Mouse (Mus musculus) myocyte (in vitro differentiated cells): ENCODE measurements at regions not wholly inside any gene's neighbourhood (a gene's known extent, or its start where the extent isn't known, plus 50 kb on each side); places are given as distances from the start of the nearest gene placed in this dataset.

Experiments
- CEBPB ChIP-seq: IDR thresholded peaks from 2 replicates; pipeline ENCODE4 v1.6.1; 2011; ENCODE audit warnings: mild to moderate bottlenecking, moderate library complexity; ENCODE audit not compliant: poor library complexity, insufficient read depth, severe bottlenecking
- E2F4 ChIP-seq: IDR thresholded peaks from one replicate; pipeline ENCODE4 v1.6.1; 2011; ENCODE audit warnings: mild to moderate bottlenecking, control low read depth, moderate library complexity; ENCODE audit not compliant: insufficient read depth
- MAX ChIP-seq: IDR thresholded peaks from one replicate; pipeline ENCODE4 v1.6.1; 2011; ENCODE audit warnings: low read depth, mild to moderate bottlenecking, control low read depth
- MYOG ChIP-seq, 3 experiments: IDR thresholded peaks; one replicate each; pipeline ENCODE4 v1.6.1; 2011; ENCODE audit warnings: control low read depth in 2 of 3, low read depth in 2 of 3, mild to moderate bottlenecking in 2 of 3; ENCODE audit not compliant: insufficient read length in 2 of 3, control insufficient read depth in 1 of 3, insufficient read depth in 1 of 3
- POLR2A ChIP-seq: IDR thresholded peaks from one replicate; pipeline ENCODE4 v1.6.1; 2011; ENCODE audit warnings: low read depth, mild to moderate bottlenecking, control low read depth, moderate library complexity; ENCODE audit not compliant: insufficient read length
- POLR2AphosphoS2 ChIP-seq: IDR thresholded peaks from one replicate; pipeline ENCODE4 v1.6.1; 2011; ENCODE audit warnings: low read depth, control low read depth; ENCODE audit not compliant: insufficient read length
- REST ChIP-seq: IDR thresholded peaks from one replicate; pipeline ENCODE4 v1.6.1; 2011; ENCODE audit warnings: mild to moderate bottlenecking, control low read depth, moderate library complexity; ENCODE audit not compliant: insufficient read depth, insufficient read length
- SRF ChIP-seq: IDR thresholded peaks from one replicate; pipeline ENCODE4 v1.6.1; 2011; ENCODE audit warnings: low read depth; ENCODE audit not compliant: control insufficient read depth, insufficient read length
- TCF12 ChIP-seq: IDR thresholded peaks from one replicate; pipeline ENCODE4 v1.6.1; 2011; ENCODE audit warnings: mild to moderate bottlenecking, control low read depth; ENCODE audit not compliant: poor library complexity, insufficient read depth, severe bottlenecking
- TCF3 ChIP-seq: IDR thresholded peaks from one replicate; pipeline ENCODE4 v1.6.1; 2011; ENCODE audit warnings: low read depth, control low read depth; ENCODE audit not compliant: insufficient read length
- USF1 ChIP-seq: IDR thresholded peaks from one replicate; pipeline ENCODE4 v1.6.1; 2011; ENCODE audit warnings: low read depth, mild to moderate bottlenecking, control low read depth, moderate library complexity

DNA sequence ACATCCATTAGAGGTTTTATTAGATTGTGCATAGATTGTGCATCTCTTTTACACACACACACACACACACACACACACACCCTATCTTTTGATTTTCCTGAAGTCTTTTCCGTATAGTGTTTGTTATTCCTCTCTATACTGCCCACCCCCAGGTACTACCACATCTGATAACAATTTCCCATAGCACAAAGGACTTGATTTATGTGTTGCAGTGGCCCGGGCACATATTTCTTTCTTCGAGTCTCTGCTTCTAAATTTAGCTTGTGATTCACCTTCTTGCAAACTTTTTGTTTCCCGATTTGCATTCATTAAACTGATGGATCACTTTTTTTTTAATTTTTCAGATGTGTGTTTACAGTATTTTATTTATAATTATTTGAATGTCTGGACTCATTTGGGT, 254.8 kb downstream of the Pcdh18 start:
- TF ChIP-seq CEBPB (no peak), E2F4 (no peak), POLR2A (no peak), TCF3 (no peak), MAX (no peak), REST (no peak), TCF12 (no peak), USF1 (no peak), POLR2AphosphoS2 (no peak), SRF (no peak), MYOG (IDR thresholded peaks at IDR 0.05; ENCODE audit: control insufficient read depth in 1 of 3, insufficient read depth in 1 of 3, insufficient read length in 2 of 3, low read depth in 2 of 3) (no peak)
